In the genomic region with DNA sequence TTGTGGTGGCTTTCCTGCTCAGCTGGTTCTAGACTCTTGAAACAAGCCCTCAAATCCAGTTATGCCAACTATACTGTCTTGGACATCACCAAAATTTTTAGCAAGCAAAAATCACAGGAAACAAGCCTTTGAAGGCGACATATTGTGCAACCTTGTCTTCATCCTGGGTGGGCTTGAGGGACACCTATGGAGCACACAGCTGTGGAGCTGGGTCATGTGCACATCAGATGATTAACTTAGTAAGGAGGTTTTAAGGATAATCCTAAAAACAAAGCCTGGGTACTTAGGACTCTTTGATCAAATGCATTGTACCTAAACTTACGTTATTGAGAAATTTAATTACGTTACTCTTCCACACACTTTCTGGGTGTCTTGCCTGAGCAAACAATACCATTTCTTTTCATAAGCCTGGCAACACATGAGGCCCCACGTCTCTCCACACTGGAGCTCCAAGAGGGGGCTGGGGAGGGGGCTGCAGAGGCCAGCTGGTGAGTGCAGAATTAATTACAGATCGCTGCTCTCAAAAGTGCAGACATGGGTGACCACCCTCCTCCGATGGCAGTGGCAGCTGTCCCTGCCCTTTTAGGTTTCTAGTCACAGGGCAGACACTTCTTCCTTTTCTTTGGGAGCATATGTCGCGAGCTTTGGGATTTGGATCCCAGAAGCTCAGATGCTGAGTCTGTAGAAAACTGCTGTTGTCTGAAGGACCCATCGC, we compare ENCODE assay signal across 12 mouse cellular contexts. TPM values are rescaled to one million over a fixed set of nuclear protein-coding genes. Genes with fewer than 3 reads are reported as not detected.
DNase-seq lines count a peak whose midpoint lies in the region; ATAC-seq lines count a peak whose summit lies in the region.
"Had no signal": no experiment of that assay in that cellular context is flagged by ENCODE, and none has a peak within 500 bp of the region (broad histone marks: within the 10 kb centered on the region; RNA-seq: fewer than 3 reads in every experiment).

No protein-coding gene starts in this region.

- ATAC-seq in embryonic facial prominence, embryonic 12.5 days (ENCODE audit: insufficient number of reproducible peaks, insufficient read depth, low FRiP score, low TSS enrichment), result peak; percentile 22; the same call in 1 of the 2 replicates
- ATAC-seq in hindbrain, embryonic 14.5 days (ENCODE audit: low FRiP score), result peak; percentile 70; the same call in 1 of the 2 replicates
- peak; percentile 77; the same call in 1 of the 2 replicates for ATAC-seq in neural tube, embryonic 12.5 days (ENCODE audit: low FRiP score, low read depth)

- H3K4me1 ChIP-seq in embryonic facial prominence, embryonic 12.5 days, result no peaks in the 10 kb centered on the region
- H3K4me1 ChIP-seq in hindbrain, embryonic 14.5 days (replicated peaks; ENCODE audit: control insufficient read depth, insufficient read depth, low read length), result peaks cover 18% of the 10 kb centered on the region
- peaks cover 17% of the 10 kb centered on the region; the same call in 1 of the 2 replicates for H3K4me1 ChIP-seq in neural tube, embryonic 12.5 days

- H3K9ac ChIP-seq in embryonic facial prominence, embryonic 12.5 days, result no peak overlapping the region
- H3K9ac ChIP-seq in hindbrain, embryonic 14.5 days, result no peak overlapping the region
- no peak overlapping the region for H3K9ac ChIP-seq in neural tube, embryonic 12.5 days

- 54% methylated on average over 9 of the region's 9 CpGs for WGBS in embryonic facial prominence, embryonic 12.5 days
- 19% methylated on average over 9 of the region's 9 CpGs for WGBS in hindbrain, embryonic 14.5 days
- WGBS in neural tube, embryonic 12.5 days, result 42% methylated on average over 9 of the region's 9 CpGs

- H3K9me3 ChIP-seq in embryonic facial prominence, embryonic 12.5 days, result no peaks in the 10 kb centered on the region
- H3K9me3 ChIP-seq in hindbrain, embryonic 14.5 days (ENCODE audit: control insufficient read depth, low read length), result no peaks in the 10 kb centered on the region
- no peaks in the 10 kb centered on the region for H3K9me3 ChIP-seq in neural tube, embryonic 12.5 days

- no peak overlapping the region for H3K27ac ChIP-seq in embryonic facial prominence, embryonic 12.5 days
- peak overlapping the region; percentile 14; the same call in 1 of the 2 replicates for H3K27ac ChIP-seq in hindbrain, embryonic 14.5 days
- no peak overlapping the region for H3K27ac ChIP-seq in neural tube, embryonic 12.5 days

- H3K4me3 ChIP-seq in embryonic facial prominence, embryonic 12.5 days, result no peak overlapping the region
- no peak overlapping the region for H3K4me3 ChIP-seq in hindbrain, embryonic 14.5 days (replicated peaks; ENCODE audit: low read length)
- no peak overlapping the region for H3K4me3 ChIP-seq in neural tube, embryonic 12.5 days

- H3K27me3 ChIP-seq in embryonic facial prominence, embryonic 12.5 days, result 0 out of 2 replicates have a peak, but pooled peaks cover 2% of the 10 kb centered on the region
- H3K27me3 ChIP-seq in hindbrain, embryonic 14.5 days (ENCODE audit: control insufficient read depth, insufficient read depth, low read length), result no peaks in the 10 kb centered on the region
- H3K27me3 ChIP-seq in neural tube, embryonic 12.5 days (replicated peaks), result no peaks in the 10 kb centered on the region

- no peaks in the 10 kb centered on the region for H3K36me3 ChIP-seq in embryonic facial prominence, embryonic 12.5 days
- no peaks in the 10 kb centered on the region for H3K36me3 ChIP-seq in hindbrain, embryonic 14.5 days (replicated peaks; ENCODE audit: control insufficient read depth, insufficient read depth)
- no peaks in the 10 kb centered on the region for H3K36me3 ChIP-seq in neural tube, embryonic 12.5 days

- no peak overlapping the region for H3K4me2 ChIP-seq in embryonic facial prominence, embryonic 12.5 days (replicated peaks)
- no peak overlapping the region for H3K4me2 ChIP-seq in hindbrain, embryonic 14.5 days (replicated peaks)
- H3K4me2 ChIP-seq in neural tube, embryonic 12.5 days (replicated peaks), result no peak overlapping the region
- H3K4me2 ChIP-seq: liver, embryonic 11.5 days had no signal

- peak; percentile 27 for DNase-seq in embryo, embryonic 10 days (ENCODE audit: low spot score)
- no peak for DNase-seq in embryo, embryonic 9.5 days (ENCODE audit: extremely low spot score)
- DNase-seq in hindbrain, embryonic 14.5 days (ENCODE audit: low spot score), result no peak
- no peak for DNase-seq in testis, postnatal 10 days (ENCODE audit: low spot score)
- no peak for DNase-seq in cerebellum, adult 11 months
- DNase-seq in lung, adult 18-20 months, result no peak
- DNase-seq: cerebellum, adult 8-10 months; kidney, postnatal 14 days; right cerebral cortex, postnatal 14 days had no signal

RNA-seq across cellular contexts. Expression of a gene that starts 19.5 kb away (rescaled TPM):
- polyA plus RNA-seq in embryonic facial prominence, embryonic 12.5 days (2016; fragmentation: Nextera tagmentation; extraction: Ambion mirVana), result 0.47 and 0.67 TPM in 2 replicates
- 6.7 and 7.3 TPM in 2 replicates for polyA plus RNA-seq in hindbrain, embryonic 14.5 days (2014; fragmentation: Nextera tagmentation; extraction: Ambion mirVana)
- 2.8 and 3.4 TPM in 2 replicates for polyA plus RNA-seq in neural tube, embryonic 12.5 days (2016; fragmentation: Nextera tagmentation; extraction: Ambion mirVana)

Comparison
In these comparisons a context has a peak if more than half of its experiments do, and no peak if none do; other contexts are left out.
1. ATAC-seq: peak in every context shown above with its lines; median percentile 77 in neural tube, embryonic 12.5 days; 70 in hindbrain, embryonic 14.5 days; 22 in embryonic facial prominence, embryonic 12.5 days.